Mouse (Mus musculus): ENCODE measurements at regions not wholly inside any gene's neighbourhood (a gene's known extent, or its start where the extent isn't known, plus 50 kb on each side); places are given as distances from the start of the nearest gene placed in this dataset.

- peaks cover 2% of the 10 kb centered on the region; the same call in 1 of the 2 replicates for H3K4me1 ChIP-seq (ENCODE audit: control insufficient read depth, insufficient read depth, low read length)
- 26% methylated on average over 3 of the region's 3 CpGs for WGBS
- no peak overlapping the region for H3K4me3 ChIP-seq (ENCODE audit: insufficient read depth, low read depth, low read length)
- H3K27ac ChIP-seq (ENCODE audit: insufficient read depth, low read depth, low read length) = no peak overlapping the region
- no peak for TF ChIP-seq POLR2A (IDR thresholded peaks at IDR 0.05; ENCODE audit: insufficient read depth, low read depth, low read length)
- TF ChIP-seq CTCF (IDR thresholded peaks at IDR 0.05; ENCODE audit: insufficient read depth, low read depth, low read length) = no peak
These were observed 417.2 kb upstream of the Etaa1 start for GRCm38 (mm10) chr11:18370861-18371260.

- no peak overlapping the region for H3K27ac ChIP-seq (ENCODE audit: insufficient read depth, low read depth, low read length)
- WGBS = 34% methylated on average over 3 of the region's 3 CpGs
- no peak for TF ChIP-seq POLR2A (IDR thresholded peaks at IDR 0.05; ENCODE audit: insufficient read depth, low read depth, low read length)
- TF ChIP-seq CTCF (IDR thresholded peaks at IDR 0.05; ENCODE audit: insufficient read depth, low read depth, low read length) = no peak
- no peaks in the 10 kb centered on the region for H3K4me1 ChIP-seq (ENCODE audit: control insufficient read depth, insufficient read depth, low read length)
- no peak overlapping the region for H3K4me3 ChIP-seq (ENCODE audit: insufficient read depth, low read depth, low read length)
These were observed 401.2 kb upstream of the Etaa1 start for GRCm38 (mm10) chr11:18354866-18355265.

- TF ChIP-seq CTCF (IDR thresholded peaks at IDR 0.05; ENCODE audit: insufficient read depth, low read depth, low read length) (no peak), POLR2A (IDR thresholded peaks at IDR 0.05; ENCODE audit: insufficient read depth, low read depth, low read length) (no peak)
- Histone ChIP-seq H3K27ac (ENCODE audit: insufficient read depth, low read depth, low read length) (no peak overlapping the region), H3K4me1 (ENCODE audit: control insufficient read depth, insufficient read depth, low read length) (no peaks in the 10 kb centered on the region), H3K4me3 (ENCODE audit: insufficient read depth, low read depth, low read length) (no peak overlapping the region)
- WGBS = 86% methylated on average over 4 of the region's 4 CpGs
These were observed 400.5 kb upstream of the Etaa1 start for GRCm38 (mm10) chr11:18354156-18354555.

- Histone ChIP-seq H3K4me3 (ENCODE audit: insufficient read depth, low read depth, low read length) (no peak overlapping the region), H3K4me1 (ENCODE audit: control insufficient read depth, insufficient read depth, low read length) (no peaks in the 10 kb centered on the region), H3K27ac (ENCODE audit: insufficient read depth, low read depth, low read length) (no peak overlapping the region)
- 81% methylated on average over 3 of the region's 3 CpGs for WGBS
- TF ChIP-seq CTCF (IDR thresholded peaks at IDR 0.05; ENCODE audit: insufficient read depth, low read depth, low read length) (no peak), POLR2A (IDR thresholded peaks at IDR 0.05; ENCODE audit: insufficient read depth, low read depth, low read length) (no peak)
These were observed 394.2 kb upstream of the Etaa1 start for GRCm38 (mm10) chr11:18347841-18348240.

GRCm38 (mm10) chr11:18313510-18314301 lies 360.0 kb upstream of the Etaa1 start:
- 23% methylated on average over 8 of the region's 8 CpGs for WGBS
- H3K27ac ChIP-seq (ENCODE audit: insufficient read depth, low read depth, low read length) = no peak overlapping the region
- H3K4me3 ChIP-seq (ENCODE audit: insufficient read depth, low read depth, low read length) = no peak overlapping the region
- TF ChIP-seq CTCF (IDR thresholded peaks at IDR 0.05; ENCODE audit: insufficient read depth, low read depth, low read length) = no peak
- no peak for TF ChIP-seq POLR2A (IDR thresholded peaks at IDR 0.05; ENCODE audit: insufficient read depth, low read depth, low read length)
- H3K4me1 ChIP-seq (ENCODE audit: control insufficient read depth, insufficient read depth, low read length) = no peaks in the 10 kb centered on the region

GRCm38 (mm10) chr11:18296194-18297125 lies 342.8 kb upstream of the Etaa1 start:
- TF ChIP-seq CTCF (IDR thresholded peaks at IDR 0.05; ENCODE audit: insufficient read depth, low read depth, low read length) (no peak), POLR2A (IDR thresholded peaks at IDR 0.05; ENCODE audit: insufficient read depth, low read depth, low read length) (no peak)
- WGBS = 41% methylated on average over 2 of the region's 2 CpGs
- no peaks in the 10 kb centered on the region for H3K4me1 ChIP-seq (ENCODE audit: control insufficient read depth, insufficient read depth, low read length)
- H3K27ac ChIP-seq (ENCODE audit: insufficient read depth, low read depth, low read length) = no peak overlapping the region
- H3K4me3 ChIP-seq (ENCODE audit: insufficient read depth, low read depth, low read length) = no peak overlapping the region

GRCm38 (mm10) chr11:18278585-18279136 lies 325.0 kb upstream of the Etaa1 start:
- H3K4me1 ChIP-seq (ENCODE audit: control insufficient read depth, insufficient read depth, low read length) = no peaks in the 10 kb centered on the region
- no peak for TF ChIP-seq CTCF (IDR thresholded peaks at IDR 0.05; ENCODE audit: insufficient read depth, low read depth, low read length)
- no peak for TF ChIP-seq POLR2A (IDR thresholded peaks at IDR 0.05; ENCODE audit: insufficient read depth, low read depth, low read length)
- no peak overlapping the region for H3K27ac ChIP-seq (ENCODE audit: insufficient read depth, low read depth, low read length)
- 86% methylated on average over 2 of the region's 2 CpGs for WGBS
- no peak overlapping the region for H3K4me3 ChIP-seq (ENCODE audit: insufficient read depth, low read depth, low read length)

- Histone ChIP-seq H3K4me3 (ENCODE audit: insufficient read depth, low read depth, low read length) (no peak overlapping the region), H3K4me1 (ENCODE audit: control insufficient read depth, insufficient read depth, low read length) (no peaks in the 10 kb centered on the region), H3K27ac (ENCODE audit: insufficient read depth, low read depth, low read length) (no peak overlapping the region)
- WGBS = 88% methylated on average over 1 of the region's 1 CpGs
- TF ChIP-seq POLR2A (IDR thresholded peaks at IDR 0.05; ENCODE audit: insufficient read depth, low read depth, low read length) (no peak), CTCF (IDR thresholded peaks at IDR 0.05; ENCODE audit: insufficient read depth, low read depth, low read length) (no peak)
These were observed 318.7 kb upstream of the Etaa1 start for GRCm38 (mm10) chr11:18272392-18272791.

Data from olfactory bulb, adult 2 months (tissue).